ENCODE assay signal across 26 mouse cellular contexts in the genomic region with DNA sequence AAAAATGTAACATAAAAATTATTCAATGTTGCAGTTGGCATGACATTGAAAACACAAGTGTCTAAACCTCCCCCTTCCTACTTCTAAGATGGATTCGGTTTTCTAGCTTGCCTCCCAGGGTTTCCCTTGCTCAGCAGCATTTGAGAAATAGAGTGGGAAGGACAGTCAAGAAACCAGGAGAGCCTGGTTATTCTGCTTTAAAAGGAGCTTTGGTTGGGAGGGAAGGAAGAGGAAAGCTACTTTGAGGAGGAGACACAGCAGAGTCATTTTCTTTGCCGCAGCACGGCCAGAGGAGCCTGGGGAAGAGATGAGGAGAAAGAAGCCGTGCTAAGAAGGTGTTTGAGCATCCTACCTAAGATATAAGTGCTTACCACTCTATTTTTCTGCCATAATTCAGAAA.
"Had no signal": no experiment of that assay in that cellular context is flagged by ENCODE, and none has a peak within 500 bp of the region (broad histone marks: within the 10 kb centered on the region; RNA-seq: fewer than 3 reads in every experiment).

No protein-coding gene starts in this region.

- DNase-seq: gastrocnemius, postnatal 14 days; gastrocnemius, postnatal 36 days; heart, adult 11 months; heart, adult 2 months; heart, postnatal 14 days; heart, postnatal 36 days; kidney, adult 11 months; kidney, adult 2 months; kidney, adult 9 months; kidney, postnatal 14 days; kidney, postnatal 36 days; layer of hippocampus, adult 9-11 months; layer of hippocampus, postnatal 36 days; left cerebral cortex, postnatal 4 days had no signal

- ATAC-seq: hindbrain, postnatal 0 days; intestine, embryonic 16.5 days; liver, embryonic 12.5 days had no signal

- H3K27ac ChIP-seq: heart, adult 2 months; heart, embryonic 13.5 days; heart, embryonic 15.5 days; hindbrain, embryonic 13.5 days; hindbrain, embryonic 15.5 days; hindbrain, postnatal 0 days; kidney, embryonic 15.5 days; kidney, postnatal 0 days; limb, embryonic 15.5 days; liver, embryonic 12.5 days; liver, embryonic 14.5 days had no signal

- H3K4me3 ChIP-seq: heart, adult 2 months; heart, embryonic 13.5 days; heart, embryonic 15.5 days; hindbrain, embryonic 13.5 days; hindbrain, embryonic 15.5 days; kidney, embryonic 15.5 days; limb, embryonic 13.5 days; limb, embryonic 15.5 days; liver, embryonic 12.5 days had no signal
